Mouse (Mus musculus) erythroid progenitor cell, adult 5-6 weeks (primary cell): ENCODE data around the gene Tbx19. TPM values are rescaled to one million over a fixed set of nuclear protein-coding genes. Genes with fewer than 3 reads are reported as not detected.

ENCODE experiments used
- ATAC-seq: replicated peaks from 2 replicates; pipeline ENCODE4 v1.8.0; 2016; ENCODE audit warnings: moderate number of reproducible peaks, mild to moderate bottlenecking, moderate TSS enrichment, inconsistent platforms; ENCODE audit not compliant: poor library complexity, low FRiP score, severe bottlenecking
- total RNA-seq, 2 experiments: library from RNA; stranded (forward) in 1 of 2; stranded (reverse) in 1 of 2; fragments of 150-400 nt in 1 of 2; fragments of 186-747, 209-891 nt in 1 of 2; gene quantifications; 2 replicates each; pipeline versions ENCODE4 v1.2.3 to v1.2.4; 2015 to 2017; ENCODE audit warnings: low replicate concordance in 2 of 2

The Tbx19 gene
- not detected in 2 replicates for total RNA-seq (2015; ENCODE audit: low replicate concordance)
- not detected in 2 replicates for total RNA-seq (2017; ENCODE audit: low replicate concordance)

- ATAC-seq, result no peak
Observed at GRCm38 (mm10) chr1:165160723-165161405, at the start of gene Tbx19. Gene Tbx19 (minus strand): TSS chr1:165160773.

- no peak for ATAC-seq
Observed at GRCm38 (mm10) chr1:165205591-165205990, 45.0 kb upstream of the Tbx19 start.

GRCm38 (mm10) chr1:165203488-165204035 is 43.0 kb upstream of the Tbx19 start:
- no peak for ATAC-seq

GRCm38 (mm10) chr1:165201445-165202012 is 41.0 kb upstream of the Tbx19 start:
- no peak for ATAC-seq

GRCm38 (mm10) chr1:165200748-165201147 is 40.2 kb upstream of the Tbx19 start:
- ATAC-seq, result no peak

- no peak for ATAC-seq
Observed at GRCm38 (mm10) chr1:165199639-165200038, 39.1 kb upstream of the Tbx19 start.

- no peak for ATAC-seq
Observed at GRCm38 (mm10) chr1:165198951-165199350, 38.4 kb upstream of the Tbx19 start.

- no peak for ATAC-seq
Observed at GRCm38 (mm10) chr1:165197875-165198274, 37.3 kb upstream of the Tbx19 start.

GRCm38 (mm10) chr1:165195396-165195960 is 34.9 kb upstream of the Tbx19 start:
- no peak for ATAC-seq

- peak; percentile 27 for ATAC-seq
Observed at GRCm38 (mm10) chr1:165194662-165195013, 34.1 kb upstream of the Tbx19 start.

GRCm38 (mm10) chr1:165193880-165194661 is 33.5 kb upstream of the Tbx19 start, which contains the start of gene Sft2d2:
Gene Sft2d2 (minus strand): TSS chr1:165194438.
- ATAC-seq, result peak; percentile 87

- ATAC-seq, result no peak
Observed at GRCm38 (mm10) chr1:165193426-165193825, 32.9 kb upstream of the Tbx19 start.

GRCm38 (mm10) chr1:165192714-165193264 is 32.2 kb upstream of the Tbx19 start:
- no peak for ATAC-seq

- no peak for ATAC-seq
Observed at GRCm38 (mm10) chr1:165192102-165192501, 31.5 kb upstream of the Tbx19 start.

GRCm38 (mm10) chr1:165191611-165192010 is 31.0 kb upstream of the Tbx19 start:
- ATAC-seq, result no peak

GRCm38 (mm10) chr1:165190571-165191273 is 30.1 kb upstream of the Tbx19 start:
- ATAC-seq, result no peak

GRCm38 (mm10) chr1:165190068-165190467 is 29.5 kb upstream of the Tbx19 start:
- no peak for ATAC-seq

- no peak for ATAC-seq
Observed at GRCm38 (mm10) chr1:165188806-165189580, 28.4 kb upstream of the Tbx19 start.

GRCm38 (mm10) chr1:165187357-165187756 is 26.8 kb upstream of the Tbx19 start:
- ATAC-seq, result no peak
